Mouse (Mus musculus): Measurements from ENCODE around the gene Dync1i1. TPM values are rescaled to one million over a fixed set of nuclear protein-coding genes. Genes with fewer than 3 reads are reported as not detected.

Dync1i1 gene
- polyA plus RNA-seq, 1 experiment from 2014 or later = 0.13 TPM

- no peak overlapping the region for H3K27ac ChIP-seq (ENCODE audit: low read depth)
- H3K4me1 ChIP-seq (ENCODE audit: insufficient read depth) = no peaks in the 10 kb centered on the region
- H3K4me3 ChIP-seq (ENCODE audit: low read depth, low read length) = no peak overlapping the region
- 65% methylated on average over 7 of the region's 7 CpGs for WGBS (ENCODE audit: insufficient replicate concordance)
- no peak overlapping the region for H3K4me2 ChIP-seq (ENCODE audit: low read depth, low read length)
- no peak overlapping the region for H3K9ac ChIP-seq (replicated peaks)
- TF ChIP-seq CTCF (IDR thresholded peaks at IDR 0.05; ENCODE audit: low read depth) = no peak
- no peak for TF ChIP-seq EP300 (IDR thresholded peaks at IDR 0.05; ENCODE audit: low read depth)
- no peaks in the 10 kb centered on the region for H3K36me3 ChIP-seq (replicated peaks; ENCODE audit: insufficient read depth, low read length)
- no peaks in the 10 kb centered on the region for H3K9me3 ChIP-seq (ENCODE audit: low read length)
- no peak for DNase-seq
- ATAC-seq = no peak
- H3K27me3 ChIP-seq (ENCODE audit: insufficient read depth, low read length) = no peaks in the 10 kb centered on the region
Observed at GRCm38 (mm10) chr6:5790607-5791006, 65.2 kb downstream of the Dync1i1 start.

GRCm38 (mm10) chr6:5794106-5794753 is 68.8 kb downstream of the Dync1i1 start:
- Histone ChIP-seq H3K36me3 (replicated peaks; ENCODE audit: insufficient read depth, low read length) (no peaks in the 10 kb centered on the region), H3K4me2 (ENCODE audit: low read depth, low read length) (no peak overlapping the region), H3K27ac (ENCODE audit: low read depth) (no peak overlapping the region), H3K4me1 (ENCODE audit: insufficient read depth) (no peaks in the 10 kb centered on the region), H3K4me3 (ENCODE audit: low read depth, low read length) (no peak overlapping the region), H3K9ac (replicated peaks) (no peak overlapping the region), H3K27me3 (ENCODE audit: insufficient read depth, low read length) (no peaks in the 10 kb centered on the region), H3K9me3 (ENCODE audit: low read length) (no peaks in the 10 kb centered on the region)
- no peak for DNase-seq
- TF ChIP-seq EP300 (IDR thresholded peaks at IDR 0.05; ENCODE audit: low read depth) (no peak), CTCF (IDR thresholded peaks at IDR 0.05; ENCODE audit: low read depth) (no peak)
- no peak for ATAC-seq
- 62% methylated on average over 5 of the region's 5 CpGs for WGBS (ENCODE audit: insufficient replicate concordance)

GRCm38 (mm10) chr6:5795314-5795713 is 69.9 kb downstream of the Dync1i1 start:
- Histone ChIP-seq H3K9me3 (ENCODE audit: low read length) (no peaks in the 10 kb centered on the region), H3K27me3 (ENCODE audit: insufficient read depth, low read length) (no peaks in the 10 kb centered on the region), H3K27ac (ENCODE audit: low read depth) (no peak overlapping the region), H3K36me3 (replicated peaks; ENCODE audit: insufficient read depth, low read length) (no peaks in the 10 kb centered on the region), H3K4me1 (ENCODE audit: insufficient read depth) (no peaks in the 10 kb centered on the region), H3K9ac (replicated peaks) (no peak overlapping the region), H3K4me3 (ENCODE audit: low read depth, low read length) (no peak overlapping the region), H3K4me2 (ENCODE audit: low read depth, low read length) (no peak overlapping the region)
- ATAC-seq (no peak), DNase-seq (no peak)
- TF ChIP-seq CTCF (IDR thresholded peaks at IDR 0.05; ENCODE audit: low read depth) = no peak
- no peak for TF ChIP-seq EP300 (IDR thresholded peaks at IDR 0.05; ENCODE audit: low read depth)
- 69% methylated on average over 2 of the region's 2 CpGs for WGBS (ENCODE audit: insufficient replicate concordance)

- H3K9ac ChIP-seq (replicated peaks) = no peak overlapping the region
- TF ChIP-seq EP300 (IDR thresholded peaks at IDR 0.05; ENCODE audit: low read depth) (no peak), CTCF (IDR thresholded peaks at IDR 0.05; ENCODE audit: low read depth) (peak; percentile 65)
- H3K27me3 ChIP-seq (ENCODE audit: insufficient read depth, low read length) = no peaks in the 10 kb centered on the region
- no peak overlapping the region for H3K27ac ChIP-seq (ENCODE audit: low read depth)
- no peak overlapping the region for H3K4me3 ChIP-seq (ENCODE audit: low read depth, low read length)
- no peak for ATAC-seq
- H3K4me2 ChIP-seq (ENCODE audit: low read depth, low read length) = no peak overlapping the region
- WGBS (ENCODE audit: insufficient replicate concordance) = 47% methylated on average over 6 of the region's 6 CpGs
- H3K36me3 ChIP-seq (replicated peaks; ENCODE audit: insufficient read depth, low read length) = no peaks in the 10 kb centered on the region
- no peak for DNase-seq
- no peaks in the 10 kb centered on the region for H3K9me3 ChIP-seq (ENCODE audit: low read length)
- no peaks in the 10 kb centered on the region for H3K4me1 ChIP-seq (ENCODE audit: insufficient read depth)
Observed at GRCm38 (mm10) chr6:5802124-5802839, 76.8 kb downstream of the Dync1i1 start.

GRCm38 (mm10) chr6:5802840-5803491 is 77.5 kb downstream of the Dync1i1 start:
- Histone ChIP-seq H3K9ac (replicated peaks) (no peak overlapping the region), H3K4me2 (ENCODE audit: low read depth, low read length) (no peak overlapping the region), H3K4me3 (ENCODE audit: low read depth, low read length) (no peak overlapping the region), H3K36me3 (replicated peaks; ENCODE audit: insufficient read depth, low read length) (no peaks in the 10 kb centered on the region), H3K9me3 (ENCODE audit: low read length) (no peaks in the 10 kb centered on the region), H3K4me1 (ENCODE audit: insufficient read depth) (no peaks in the 10 kb centered on the region), H3K27ac (ENCODE audit: low read depth) (no peak overlapping the region), H3K27me3 (ENCODE audit: insufficient read depth, low read length) (no peaks in the 10 kb centered on the region)
- ATAC-seq (peak; percentile 36; the same call in 1 of the 2 replicates), DNase-seq (peak; percentile 13)
- 59% methylated on average over 11 of the region's 11 CpGs for WGBS (ENCODE audit: insufficient replicate concordance)
- no peak for TF ChIP-seq CTCF (IDR thresholded peaks at IDR 0.05; ENCODE audit: low read depth)
- TF ChIP-seq EP300 (IDR thresholded peaks at IDR 0.05; ENCODE audit: low read depth) = no peak

- Histone ChIP-seq H3K9ac (replicated peaks) (no peak overlapping the region), H3K4me3 (ENCODE audit: low read depth, low read length) (no peak overlapping the region), H3K9me3 (ENCODE audit: low read length) (no peaks in the 10 kb centered on the region), H3K27ac (ENCODE audit: low read depth) (no peak overlapping the region), H3K4me1 (ENCODE audit: insufficient read depth) (no peaks in the 10 kb centered on the region), H3K4me2 (ENCODE audit: low read depth, low read length) (no peak overlapping the region), H3K36me3 (replicated peaks; ENCODE audit: insufficient read depth, low read length) (no peaks in the 10 kb centered on the region), H3K27me3 (ENCODE audit: insufficient read depth, low read length) (no peaks in the 10 kb centered on the region)
- no peak for TF ChIP-seq EP300 (IDR thresholded peaks at IDR 0.05; ENCODE audit: low read depth)
- TF ChIP-seq CTCF (IDR thresholded peaks at IDR 0.05; ENCODE audit: low read depth) = no peak
- ATAC-seq (no peak), DNase-seq (no peak)
- 76% methylated on average over 3 of the region's 3 CpGs for WGBS (ENCODE audit: insufficient replicate concordance)
Observed at GRCm38 (mm10) chr6:5808008-5808421, 82.6 kb downstream of the Dync1i1 start.

Measured in liver, postnatal 0 days (tissue).